Comparison of ENCODE assay signal across 17 mouse cellular contexts in the genomic region with DNA sequence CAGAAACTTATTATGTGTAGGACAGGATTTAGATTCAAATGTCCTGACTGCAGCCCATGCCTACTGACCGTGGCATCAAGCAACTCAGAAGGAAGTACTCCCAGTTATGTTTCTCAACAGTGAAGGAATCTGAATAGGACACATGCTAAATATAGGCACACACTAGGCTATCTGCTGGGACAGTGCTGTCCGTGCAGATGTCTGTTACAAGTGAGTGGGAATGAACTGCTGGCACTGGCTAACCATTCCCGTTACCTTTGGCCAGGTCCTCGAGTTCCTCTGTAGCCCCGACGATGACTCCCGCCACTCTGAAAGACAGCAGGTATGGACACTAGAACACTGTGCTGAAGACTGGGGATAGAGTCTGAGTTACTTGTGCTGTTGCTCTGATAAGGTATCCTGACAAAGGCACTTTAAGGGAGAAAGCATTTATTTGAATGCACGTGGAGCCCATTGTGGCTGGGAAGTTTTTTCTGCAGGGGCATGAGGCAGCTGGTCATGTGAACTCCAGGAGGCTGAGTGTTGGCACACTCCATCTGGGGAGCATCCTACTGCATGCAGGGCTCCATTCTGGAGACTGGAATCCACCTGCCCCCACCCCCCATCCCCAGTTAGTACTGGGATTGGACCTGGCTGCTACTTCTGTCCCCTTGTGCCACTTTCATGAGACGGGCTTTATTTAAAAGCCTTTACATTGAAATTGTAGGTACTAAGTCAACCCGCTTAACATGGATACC.
"Had no signal": no experiment of that assay in that cellular context is flagged by ENCODE, and none has a peak within 500 bp of the region (broad histone marks: within the 10 kb centered on the region; RNA-seq: fewer than 3 reads in every experiment).

No protein-coding gene starts in this region.

- H3K9me3 ChIP-seq: limb, embryonic 12.5 days; liver, embryonic 13.5 days; lung, embryonic 15.5 days; megakaryocyte, embryonic 14.5 days; midbrain, embryonic 12.5 days; neural tube, embryonic 13.5 days had no signal

- H3K27ac ChIP-seq: kidney, postnatal 0 days; limb, embryonic 12.5 days; liver, embryonic 13.5 days; lung, embryonic 15.5 days; macrophage; midbrain, embryonic 12.5 days; neural tube, embryonic 13.5 days had no signal

- H3K4me1 ChIP-seq: limb, embryonic 12.5 days; lung, embryonic 15.5 days; midbrain, embryonic 12.5 days; neural tube, embryonic 13.5 days had no signal

- ATAC-seq: liver, postnatal 0 days; midbrain, embryonic 16.5 days had no signal

- H3K9ac ChIP-seq: limb, embryonic 12.5 days; liver, embryonic 13.5 days; liver, postnatal 0 days; lung, embryonic 15.5 days; midbrain, embryonic 12.5 days; neural tube, embryonic 13.5 days had no signal

- H3K4me3 ChIP-seq: limb, embryonic 12.5 days; liver, embryonic 13.5 days; lung, embryonic 15.5 days; megakaryocyte, embryonic 14.5 days; midbrain, embryonic 12.5 days; neural tube, embryonic 13.5 days had no signal

- H3K4me2 ChIP-seq: limb, embryonic 12.5 days; liver, embryonic 13.5 days; lung, embryonic 15.5 days; midbrain, embryonic 12.5 days; neural tube, embryonic 13.5 days had no signal

- DNase-seq: layer of hippocampus, adult 9-11 months; layer of hippocampus, postnatal 36 days; liver; liver, embryonic 13.5 days; liver, postnatal 0 days; lung, postnatal 14 days; right cerebral cortex, adult 18-20 months; right cerebral cortex, postnatal 25 days; thymus, postnatal 36 days had no signal

- H3K36me3 ChIP-seq: lung, embryonic 15.5 days had no signal

- H3K27me3 ChIP-seq: limb, embryonic 12.5 days; liver, embryonic 13.5 days; lung, embryonic 15.5 days; megakaryocyte, embryonic 14.5 days; midbrain, embryonic 12.5 days; neural tube, embryonic 13.5 days had no signal
